Mouse (Mus musculus): ENCODE measurements around the gene Ugt2b34.
"Not testable (repeated sequence)": the region's sequence is repeated elsewhere in the genome, so short reads cannot be mapped to it uniquely, and the experiment has no call there.

Ugt2b34 gene

DNA sequence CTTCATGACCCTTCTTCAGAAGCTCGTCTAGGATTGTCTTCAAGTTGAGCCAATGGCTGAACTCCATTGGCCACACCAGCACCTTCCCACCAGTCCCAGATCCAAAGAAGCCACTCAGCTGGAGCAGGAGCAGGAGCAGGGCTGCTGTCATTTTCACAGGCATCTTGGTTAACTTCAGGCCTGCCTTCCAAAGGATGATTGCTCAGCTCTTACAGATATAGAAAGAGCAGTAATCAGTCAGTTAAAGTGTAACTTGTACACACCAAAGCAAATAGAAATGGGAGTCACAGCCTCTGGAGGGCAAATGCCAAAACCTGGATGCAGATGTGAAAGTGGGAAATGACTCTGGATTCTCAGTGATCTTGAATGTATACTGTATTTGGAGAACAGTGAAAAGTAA, at the start of gene Ugt2b34:
Gene Ugt2b34, minus strand, starts transcription at position 180 of the 400 bp plus-strand sequence.
- no peak for DNase-seq (ENCODE audit: low spot score in 2 of 2)

DNA sequence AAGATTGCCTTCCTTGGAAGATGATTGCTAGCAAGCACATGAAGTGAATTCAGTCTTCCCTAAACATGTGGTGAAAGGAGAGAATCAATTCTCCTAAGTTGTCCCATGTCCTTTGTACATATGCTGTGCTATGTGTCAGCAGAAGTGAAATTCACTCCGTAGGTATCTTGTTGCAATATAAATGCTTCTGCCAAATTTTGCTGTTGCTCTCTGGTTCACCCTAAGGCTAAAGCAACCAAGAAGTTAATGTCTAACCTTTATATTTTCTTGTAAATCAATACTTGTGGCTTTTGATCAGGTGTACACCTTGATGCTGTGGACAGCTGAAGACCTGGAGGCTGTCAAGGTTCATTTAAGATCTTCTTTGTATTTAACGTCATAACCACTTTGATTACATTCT, 35.4 kb upstream of the Ugt2b34 start:
- DNase-seq (ENCODE audit: low spot score in 2 of 2), result no peak

DNA sequence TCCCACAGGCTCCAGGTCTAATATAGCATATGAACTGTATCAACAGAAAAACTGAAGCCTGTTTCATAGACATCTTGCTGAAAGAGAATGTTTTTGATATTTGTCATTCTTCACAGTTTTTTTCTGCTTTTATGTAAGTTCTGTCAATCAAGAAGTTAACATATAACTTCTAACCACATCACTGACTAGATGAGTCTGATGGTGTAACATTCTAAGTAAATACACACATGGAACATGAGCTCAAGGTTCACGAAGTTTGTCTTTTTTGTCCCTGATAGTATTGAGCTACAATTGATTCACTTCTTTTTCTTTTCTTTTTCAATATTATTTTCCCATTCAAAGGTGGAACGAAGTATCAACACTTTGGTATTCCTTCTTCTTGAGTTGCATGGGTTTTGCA, 19.7 kb upstream of the Ugt2b34 start, which contains the start of gene Ugt2b1:
Gene Ugt2b1, minus strand, starts transcription at position 105 of the 400 bp plus-strand sequence.
- no peak for DNase-seq (ENCODE audit: low spot score in 2 of 2)

DNA sequence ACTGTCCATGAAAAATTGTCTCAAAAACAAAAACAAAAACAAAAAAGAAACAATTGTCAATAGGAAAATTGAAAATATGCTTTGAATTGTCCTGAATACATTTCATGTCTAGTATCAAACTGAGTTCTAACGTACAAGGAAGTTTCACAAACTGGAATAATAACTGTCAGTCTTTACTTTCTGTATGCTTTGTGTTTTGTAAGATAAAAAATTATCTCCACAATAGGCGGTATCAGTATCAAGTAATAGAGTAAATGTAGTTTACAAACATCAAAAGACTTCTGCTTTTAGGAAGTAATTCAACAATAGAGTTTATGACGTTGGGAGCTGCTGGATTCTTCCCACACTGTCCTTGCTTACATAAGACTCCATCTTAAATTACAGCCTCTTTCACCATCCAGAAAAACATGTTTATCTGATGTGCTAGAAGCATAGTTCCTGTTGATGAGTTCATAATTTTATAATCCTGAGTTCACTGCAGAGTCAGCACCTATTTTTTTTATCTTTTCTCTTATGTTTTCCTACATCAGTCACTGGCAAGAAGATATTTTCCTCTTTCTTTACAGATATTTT, 14.0 kb upstream of the Ugt2b34 start:
- no peak for DNase-seq (ENCODE audit: low spot score in 2 of 2)

DNA sequence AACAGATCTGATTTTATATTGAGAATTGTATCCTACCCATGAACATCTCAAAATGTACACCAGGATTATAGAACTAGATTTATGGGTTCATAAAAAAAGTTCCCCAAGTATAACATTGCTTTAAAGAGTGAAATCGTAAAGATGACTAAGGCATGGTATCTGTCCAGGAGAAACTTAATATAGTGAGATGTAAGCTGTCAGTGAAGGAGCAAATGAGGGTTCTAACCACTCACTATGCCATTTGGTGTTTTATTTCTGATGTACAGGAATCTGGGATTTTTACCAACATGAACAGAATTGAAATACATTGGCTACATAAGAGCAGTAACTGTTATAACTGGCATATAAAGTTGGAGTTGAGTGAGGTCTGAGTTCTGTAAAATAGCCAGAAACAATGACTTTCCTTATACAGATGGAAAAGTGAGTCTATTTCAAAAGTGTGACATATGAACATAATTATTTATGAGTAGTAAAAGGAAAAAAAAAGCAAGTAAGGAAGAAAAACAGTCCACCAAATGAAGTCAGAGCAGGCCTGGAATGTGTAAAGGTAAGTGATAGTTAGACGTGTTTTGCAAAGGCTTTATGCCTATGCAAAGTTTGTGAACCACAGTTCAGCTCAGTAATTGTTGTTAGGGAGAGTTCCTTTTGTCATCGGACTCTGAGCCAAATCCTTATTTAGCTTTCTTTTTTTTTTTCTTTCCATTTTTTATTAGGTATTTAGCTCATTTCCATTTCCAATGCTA, 4.8 kb upstream of the Ugt2b34 start:
- no peak for DNase-seq (ENCODE audit: low spot score in 2 of 2)

DNA sequence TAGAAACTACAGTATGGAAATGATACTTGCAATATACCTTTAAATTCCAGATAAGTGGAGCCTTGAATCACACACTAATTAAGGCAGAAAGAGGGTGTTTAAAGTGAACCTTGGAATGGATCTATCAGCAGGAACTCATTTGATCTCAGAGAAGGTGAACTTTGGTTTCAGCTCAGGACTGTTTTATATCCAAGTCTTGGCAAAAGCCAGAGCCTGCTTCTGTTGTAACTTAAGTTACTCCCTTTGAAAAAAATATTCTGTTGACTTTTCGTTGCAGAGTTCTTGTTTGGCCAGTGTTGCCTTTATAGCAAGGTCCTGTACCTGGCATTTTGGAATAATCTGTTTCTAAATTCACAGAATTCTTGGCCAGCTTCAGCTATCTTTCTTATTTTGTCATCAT, 4.0 kb upstream of the Ugt2b34 start:
- DNase-seq (ENCODE audit: low spot score in 2 of 2), result no peak

DNA sequence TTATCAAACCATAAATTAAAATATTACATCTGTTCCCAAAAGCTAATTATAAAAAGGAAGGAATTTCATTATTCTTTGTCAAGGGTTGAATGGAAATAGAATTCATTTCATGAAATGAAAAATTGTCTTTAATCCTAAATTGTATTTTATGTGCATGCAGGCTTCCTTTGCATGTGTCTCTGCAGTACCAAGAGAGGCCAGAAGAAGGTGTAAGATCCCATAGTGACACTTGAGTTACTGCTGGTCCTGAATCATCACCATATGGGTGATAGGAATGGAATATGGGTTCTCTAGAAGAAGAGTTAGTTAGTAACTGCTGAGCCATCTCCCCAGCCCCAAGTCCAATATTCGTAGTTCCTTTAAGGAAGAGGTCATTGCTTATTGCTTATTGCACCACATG, 16.8 kb downstream of the Ugt2b34 start:
- no peak for DNase-seq (ENCODE audit: low spot score in 2 of 2)

DNA sequence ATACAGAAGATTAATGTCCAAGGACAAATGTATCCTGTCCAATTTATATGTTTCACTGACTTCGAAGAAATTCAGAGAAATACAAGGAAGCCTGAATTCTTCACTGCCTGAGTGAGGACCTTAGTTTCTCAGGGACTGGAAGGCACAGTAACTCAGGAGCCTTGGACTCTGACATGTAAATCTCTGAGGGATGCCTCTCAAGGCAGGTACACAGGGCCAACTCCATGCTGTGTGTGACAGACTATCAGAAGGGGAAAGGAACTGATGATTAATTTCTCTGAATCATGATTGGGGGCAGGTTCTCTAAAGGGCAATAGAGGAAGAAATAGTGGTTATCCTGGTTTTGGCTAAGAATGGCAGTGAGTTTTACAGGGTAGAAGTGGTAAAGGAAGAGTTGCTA, 18.3 kb downstream of the Ugt2b34 start:
- no peak for DNase-seq (ENCODE audit: low spot score in 2 of 2)

DNA sequence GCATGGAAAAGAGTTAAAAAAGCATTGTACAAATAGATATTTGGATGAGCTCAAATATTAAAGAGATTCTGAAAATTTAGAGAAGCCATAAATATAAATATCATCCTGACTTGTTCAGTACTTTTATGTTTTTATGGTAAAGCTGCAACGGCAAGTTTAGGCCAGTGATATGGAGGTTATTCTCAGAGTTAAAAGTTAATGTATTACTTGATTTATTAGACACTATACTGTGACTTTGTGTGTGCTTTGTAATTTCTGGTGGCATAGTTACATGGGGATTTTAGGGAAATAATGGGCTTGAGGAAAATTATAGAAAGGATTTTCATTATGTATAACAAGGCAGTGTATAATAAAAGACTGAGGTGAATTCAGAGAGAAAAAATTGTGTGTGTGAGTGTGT, 19.7 kb downstream of the Ugt2b34 start:
- no peak for DNase-seq (ENCODE audit: low spot score in 2 of 2)

DNA sequence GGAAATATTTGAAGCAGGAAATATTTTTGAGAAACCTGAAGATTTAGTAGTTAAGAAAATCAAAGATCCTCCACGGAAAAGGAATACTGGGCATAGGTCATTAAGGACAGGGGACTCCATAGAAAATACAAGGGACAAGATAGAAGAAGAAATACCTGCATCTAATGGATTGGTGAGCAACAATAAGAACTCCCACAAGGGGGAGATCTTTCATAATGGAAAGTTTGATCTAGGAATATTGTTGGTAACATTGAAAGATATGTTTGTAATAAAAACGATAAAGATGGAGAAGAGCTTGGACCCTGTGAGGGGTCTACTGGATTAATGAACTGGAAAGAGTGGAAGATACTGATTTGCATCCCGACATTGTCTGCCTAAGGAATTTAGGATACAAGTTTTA, 20.1 kb downstream of the Ugt2b34 start:
- DNase-seq (ENCODE audit: low spot score in 2 of 2), result no peak

DNA sequence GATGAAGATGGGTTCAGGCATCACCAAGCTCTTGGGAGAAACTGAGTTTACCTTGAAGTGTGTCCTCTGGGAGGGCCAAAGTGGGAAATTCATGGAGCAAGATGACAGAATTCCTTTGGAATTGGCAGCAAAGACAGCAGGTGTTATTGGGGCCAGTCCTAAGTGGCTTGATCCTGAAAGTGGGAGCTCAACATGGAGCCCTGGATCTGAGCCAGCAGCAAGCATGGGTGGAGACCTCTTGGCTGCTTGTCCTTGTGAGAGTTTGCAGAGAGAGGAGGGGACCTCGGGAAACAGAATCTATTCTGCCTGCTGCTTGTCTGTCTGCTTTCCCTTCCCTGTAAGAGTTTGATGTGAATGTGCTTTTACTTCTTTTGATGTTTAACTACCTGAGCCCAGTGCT, 34.9 kb downstream of the Ugt2b34 start:
- no peak for DNase-seq (ENCODE audit: low spot score in 2 of 2)

DNA sequence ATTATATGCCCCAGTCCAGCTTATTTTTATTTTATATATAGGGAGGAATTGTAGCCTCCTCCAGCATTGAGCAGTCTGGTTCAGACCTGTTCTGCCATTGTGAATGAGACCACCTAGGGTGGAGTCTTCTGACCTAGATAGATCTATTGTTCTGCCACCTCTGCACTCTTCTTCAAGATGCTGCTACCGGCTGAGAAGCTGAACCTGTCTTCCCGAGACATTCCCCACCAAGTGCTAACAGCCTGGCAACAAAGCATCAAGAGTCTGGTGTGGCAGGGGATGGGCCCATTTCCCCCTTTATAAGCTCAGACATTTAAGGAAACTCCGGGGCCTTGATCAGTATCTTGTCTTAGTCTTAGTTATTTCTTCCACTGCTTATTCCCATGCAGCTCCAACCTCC, 48.4 kb downstream of the Ugt2b34 start:
- DNase-seq (ENCODE audit: low spot score in 2 of 2), result no peak

DNA sequence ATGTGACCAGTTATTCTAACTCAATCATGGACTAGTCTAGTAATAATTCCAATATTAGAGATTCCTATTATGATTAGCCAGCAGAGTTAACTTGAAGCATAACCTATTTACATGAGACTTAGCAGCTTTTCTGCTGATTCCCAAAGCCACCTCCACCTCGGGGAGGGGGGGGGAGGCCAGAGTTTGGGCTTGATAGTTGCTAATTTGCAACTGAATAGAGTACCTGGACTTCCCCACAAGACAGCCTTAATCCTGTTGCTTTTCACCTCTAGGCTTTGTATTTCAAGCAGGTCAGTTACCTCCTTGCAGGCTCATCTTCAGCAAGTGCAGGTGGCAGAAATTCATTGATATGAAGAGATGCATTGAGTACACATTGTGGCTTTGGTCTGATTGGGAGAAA, 49.1 kb downstream of the Ugt2b34 start:
- DNase-seq (ENCODE audit: low spot score in 2 of 2), result no peak

DNA sequence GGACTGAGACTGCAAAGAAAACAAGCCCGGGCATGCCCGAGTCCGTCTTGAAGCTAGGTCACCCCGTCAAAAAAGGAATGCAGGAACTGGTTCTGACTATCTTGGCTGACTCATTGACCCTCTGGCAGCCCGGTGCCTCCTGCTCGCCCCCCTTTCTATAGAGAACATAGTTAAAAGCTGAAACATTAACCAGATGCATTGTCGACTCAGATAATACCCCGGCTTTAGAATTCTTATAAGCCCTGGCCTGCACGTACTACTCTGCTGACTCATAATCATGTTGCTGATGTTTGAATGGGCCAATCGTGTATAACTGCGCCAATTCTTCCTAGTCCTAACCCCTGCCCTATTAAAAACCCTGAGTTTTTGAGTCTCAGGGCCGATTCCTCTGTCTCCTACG, 50.2 kb downstream of the Ugt2b34 start:
- DNase-seq (ENCODE audit: low spot score in 2 of 2), result not testable (repeated sequence)

DNA sequence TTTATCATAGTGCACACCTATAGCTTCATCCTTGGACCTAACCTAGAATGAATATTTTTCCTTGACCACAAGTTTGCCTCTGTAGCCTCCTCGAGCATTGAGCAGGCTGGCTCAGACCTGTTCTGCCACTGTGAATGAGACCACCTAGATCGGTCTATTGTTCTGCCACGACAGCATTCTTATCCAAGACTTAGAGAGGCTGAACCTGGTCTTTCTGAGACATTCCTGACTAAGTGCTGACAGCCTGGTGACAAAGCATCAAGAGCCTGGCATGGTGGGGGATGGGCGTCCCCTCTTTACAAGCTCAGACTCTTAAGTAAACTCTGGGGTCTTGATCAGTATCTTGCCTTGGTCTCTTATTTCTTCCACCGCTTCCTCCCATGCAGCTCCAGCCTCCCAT, 55.1 kb downstream of the Ugt2b34 start:
- DNase-seq (ENCODE audit: low spot score in 2 of 2), result no peak

DNA sequence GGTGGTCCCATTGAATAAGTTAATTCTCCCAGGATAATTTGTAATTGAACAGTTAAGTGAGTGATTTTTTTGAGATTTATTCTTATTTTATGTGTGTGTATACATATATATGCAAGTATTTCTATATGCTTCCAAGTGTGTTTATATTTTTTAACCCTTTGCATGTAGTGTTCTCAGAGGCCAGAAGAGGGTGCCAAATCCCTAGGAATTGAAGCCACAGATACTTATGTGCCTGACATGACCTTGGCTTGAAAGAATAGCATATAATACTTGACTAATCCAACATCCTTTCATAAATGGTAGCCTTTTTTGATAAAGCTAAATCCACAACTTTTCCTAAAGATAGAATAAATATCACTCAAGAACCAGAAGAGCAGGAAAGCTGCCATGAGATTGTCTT, 56.6 kb downstream of the Ugt2b34 start:
- peak in 1 of 2 experiments; percentile 24 for DNase-seq (ENCODE audit: low spot score in 2 of 2)

DNA sequence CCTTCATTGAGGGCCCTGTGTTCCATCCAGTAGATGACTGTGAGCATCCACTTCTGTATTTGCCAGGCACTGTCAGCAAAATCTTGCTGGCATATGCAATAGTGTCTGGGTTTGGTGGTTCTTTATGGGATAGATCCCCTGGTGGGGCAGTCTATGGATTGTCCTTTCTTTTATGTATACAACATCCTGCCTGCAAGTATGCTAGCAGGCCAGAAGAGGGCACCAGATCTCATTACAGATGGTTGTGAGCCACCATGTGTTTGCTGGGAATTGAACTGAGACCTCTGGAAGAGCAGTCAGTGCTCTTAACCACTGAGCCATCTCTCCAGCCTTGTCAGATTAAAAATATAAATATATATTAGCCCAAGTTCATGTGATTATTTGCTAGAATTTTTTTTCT, 65.5 kb downstream of the Ugt2b34 start:
- not testable (repeated sequence) for DNase-seq (ENCODE audit: low spot score in 2 of 2)

DNA sequence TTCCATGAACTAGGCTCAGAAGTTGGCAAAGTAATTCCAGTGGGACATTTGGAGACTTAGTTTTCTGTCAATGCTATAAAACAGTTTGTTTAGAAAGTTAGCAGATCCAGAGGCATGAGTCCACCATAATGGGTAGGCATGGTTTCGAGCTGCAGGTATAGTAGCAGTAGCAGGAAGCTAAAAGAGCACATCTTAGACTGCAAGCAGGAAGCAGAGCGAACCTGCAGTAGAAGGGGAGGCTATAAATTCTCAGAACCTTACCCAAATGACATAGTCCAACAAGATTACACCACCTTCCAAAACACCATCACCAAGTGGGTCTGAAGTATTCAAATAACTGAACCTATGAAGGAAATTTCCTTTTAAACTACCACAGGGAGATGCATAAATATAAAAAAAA, 66.5 kb downstream of the Ugt2b34 start:
- DNase-seq (ENCODE audit: low spot score in 2 of 2), result no peak
